Mouse (Mus musculus) neural tube, embryonic 15.5 days (tissue): ENCODE measurements around the gene Nkx2-3. TPM values are rescaled to one million over a fixed set of nuclear protein-coding genes. Genes with fewer than 3 reads are reported as not detected.

Source experiments
- ATAC-seq: fragments of 200-750 bp; cut with Nextera tagmentation; 2 replicates; pipeline ENCODE4 v1.8.0; 2017; ENCODE audit warnings: mild to moderate bottlenecking, moderate TSS enrichment, moderate library complexity; ENCODE audit not compliant: low FRiP score
- H3K27ac ChIP-seq: fragments of 300-500 bp; sonication (generic); replicated peaks from 2 replicates; pipeline ENCODE4 v1.5.1; 2015; ENCODE audit warnings: mild to moderate bottlenecking, inconsistent platforms
- H3K27me3 ChIP-seq: fragments of 300-500 bp; sonication (generic); replicated peaks from 2 replicates; pipeline ENCODE4 v1.6.1; 2015; ENCODE audit warnings: inconsistent platforms
- H3K36me3 ChIP-seq: fragments of 300-500 bp; sonication (generic); 2 replicates; pipeline ENCODE4 v1.6.1; 2015; ENCODE audit warnings: inconsistent platforms
- H3K4me1 ChIP-seq: fragments of 300-500 bp; sonication (generic); 2 replicates; pipeline ENCODE4 v1.6.1; 2015; ENCODE audit warnings: inconsistent platforms
- H3K4me2 ChIP-seq: fragments of 300-500 bp; sonication (generic); 2 replicates; pipeline ENCODE4 v1.6.1; 2015; ENCODE audit warnings: inconsistent platforms, mild to moderate bottlenecking, moderate library complexity
- H3K4me3 ChIP-seq: fragments of 300-500 bp; sonication (generic); replicated peaks from 2 replicates; pipeline ENCODE4 v1.5.1; 2015; ENCODE audit warnings: mild to moderate bottlenecking, inconsistent platforms
- H3K9ac ChIP-seq: fragments of 300-500 bp; sonication (generic); replicated peaks from 2 replicates; pipeline ENCODE4 v1.6.1; 2015; ENCODE audit warnings: mild to moderate bottlenecking, inconsistent platforms
- H3K9me3 ChIP-seq: fragments of 300-500 bp; sonication (generic); replicated peaks from 2 replicates; pipeline ENCODE4 v1.6.1; 2016; ENCODE audit warnings: inconsistent platforms
- WGBS: fragments of 180-500 bp; shearing (Covaris S2); methylation state at CpG from one replicate; pipeline ENCODE4 v1.1.7; 2015; ENCODE audit warnings: mixed read lengths; 5-methylcytosine and 5-hydroxymethylcytosine counted together
- polyA plus RNA-seq: library from polyadenylated mRNA; unstranded; fragments of >200 nt; fragmentation: Nextera tagmentation; extraction: Ambion mirVana; gene quantifications from 2 replicates; pipeline ENCODE4 v1.2.1, GENCODE M21; 2015

Nkx2-3 gene
- polyA plus RNA-seq, 1 experiment from 2014 or later = not detected

GRCm38 (mm10) chr19:43629088-43629487 lies 17.0 kb downstream of the Nkx2-3 start:
- no peak for ATAC-seq
- H3K27ac ChIP-seq = no peak overlapping the region
- no peak overlapping the region for H3K4me2 ChIP-seq
- no peak overlapping the region for H3K9ac ChIP-seq
- H3K4me1 ChIP-seq = 0 out of 2 replicates have a peak, but pooled peaks cover 7% of the 10 kb centered on the region
- no peak overlapping the region for H3K4me3 ChIP-seq
- peaks cover 8% of the 10 kb centered on the region for H3K27me3 ChIP-seq
- no peaks in the 10 kb centered on the region for H3K9me3 ChIP-seq
- 28% methylated on average over 4 of the region's 4 CpGs for WGBS
- no peaks in the 10 kb centered on the region for H3K36me3 ChIP-seq

- no peak overlapping the region for H3K27ac ChIP-seq
- no peaks in the 10 kb centered on the region for H3K9me3 ChIP-seq
- no peak overlapping the region for H3K4me2 ChIP-seq
- H3K9ac ChIP-seq = no peak overlapping the region
- WGBS = 32% methylated on average over 12 of the region's 12 CpGs
- no peak for ATAC-seq
- no peaks in the 10 kb centered on the region for H3K36me3 ChIP-seq
- H3K4me1 ChIP-seq = 0 out of 2 replicates have a peak, but pooled peaks cover 7% of the 10 kb centered on the region
- peaks cover 3% of the 10 kb centered on the region; the same call in 1 of the 2 replicates for H3K27me3 ChIP-seq
- H3K4me3 ChIP-seq = no peak overlapping the region
These were observed 18.5 kb downstream of the Nkx2-3 start for GRCm38 (mm10) chr19:43630466-43631251.

- H3K4me3 ChIP-seq = no peak overlapping the region
- H3K27me3 ChIP-seq = no peaks in the 10 kb centered on the region
- no peaks in the 10 kb centered on the region for H3K4me1 ChIP-seq
- H3K36me3 ChIP-seq = no peaks in the 10 kb centered on the region
- no peak for ATAC-seq
- H3K4me2 ChIP-seq = no peak overlapping the region
- H3K27ac ChIP-seq = no peak overlapping the region
- H3K9ac ChIP-seq = no peak overlapping the region
- H3K9me3 ChIP-seq = no peaks in the 10 kb centered on the region
- WGBS = 76% methylated on average over 11 of the region's 11 CpGs
These were observed 29.7 kb downstream of the Nkx2-3 start for GRCm38 (mm10) chr19:43641833-43642232.

- Histone ChIP-seq H3K4me3 (no peak overlapping the region), H3K27me3 (no peaks in the 10 kb centered on the region), H3K36me3 (no peaks in the 10 kb centered on the region), H3K4me1 (no peaks in the 10 kb centered on the region), H3K9ac (no peak overlapping the region), H3K27ac (no peak overlapping the region), H3K4me2 (no peak overlapping the region), H3K9me3 (no peaks in the 10 kb centered on the region)
- no peak for ATAC-seq
- 84% methylated on average over 9 of the region's 9 CpGs for WGBS
These were observed 30.7 kb downstream of the Nkx2-3 start for GRCm38 (mm10) chr19:43642843-43643242.

- Histone ChIP-seq H3K27me3 (no peaks in the 10 kb centered on the region), H3K36me3 (no peaks in the 10 kb centered on the region), H3K9ac (no peak overlapping the region), H3K9me3 (no peaks in the 10 kb centered on the region), H3K4me2 (no peak overlapping the region), H3K27ac (no peak overlapping the region), H3K4me1 (no peaks in the 10 kb centered on the region), H3K4me3 (no peak overlapping the region)
- no peak for ATAC-seq
- 91% methylated on average over 9 of the region's 9 CpGs for WGBS
These were observed 33.4 kb downstream of the Nkx2-3 start for GRCm38 (mm10) chr19:43645508-43645907.

GRCm38 (mm10) chr19:43646852-43647251 lies 34.7 kb downstream of the Nkx2-3 start:
- Histone ChIP-seq H3K4me1 (no peaks in the 10 kb centered on the region), H3K9ac (no peak overlapping the region)

GRCm38 (mm10) chr19:43647261-43647660 lies 35.1 kb downstream of the Nkx2-3 start:
- WGBS = 92% methylated on average over 9 of the region's 9 CpGs
- H3K27ac ChIP-seq = no peak overlapping the region
- no peaks in the 10 kb centered on the region for H3K4me1 ChIP-seq
- no peaks in the 10 kb centered on the region for H3K9me3 ChIP-seq
- ATAC-seq = no peak
- no peaks in the 10 kb centered on the region for H3K36me3 ChIP-seq
- H3K4me2 ChIP-seq = no peak overlapping the region
- no peak overlapping the region for H3K4me3 ChIP-seq
- no peak overlapping the region for H3K9ac ChIP-seq
- H3K27me3 ChIP-seq = no peaks in the 10 kb centered on the region

More at GRCm38 (mm10) chr19:43646852-43647251, 34.7 kb downstream of the Nkx2-3 start:
- no peak overlapping the region for H3K4me3 ChIP-seq
- H3K27ac ChIP-seq = no peak overlapping the region
- H3K36me3 ChIP-seq = no peaks in the 10 kb centered on the region
- H3K9me3 ChIP-seq = no peaks in the 10 kb centered on the region
- H3K27me3 ChIP-seq = no peaks in the 10 kb centered on the region
- WGBS = 65% methylated on average over 7 of the region's 7 CpGs
- no peak for ATAC-seq
- H3K4me2 ChIP-seq = no peak overlapping the region

GRCm38 (mm10) chr19:43648343-43648742 lies 36.2 kb downstream of the Nkx2-3 start:
- Histone ChIP-seq H3K9ac (no peak overlapping the region), H3K4me1 (no peaks in the 10 kb centered on the region), H3K4me3 (no peak overlapping the region), H3K27ac (no peak overlapping the region), H3K27me3 (no peaks in the 10 kb centered on the region), H3K9me3 (no peaks in the 10 kb centered on the region), H3K4me2 (no peak overlapping the region), H3K36me3 (no peaks in the 10 kb centered on the region)
- ATAC-seq = no peak
- WGBS = 86% methylated on average over 4 of the region's 4 CpGs

- Histone ChIP-seq H3K27ac (no peak overlapping the region), H3K36me3 (no peaks in the 10 kb centered on the region), H3K4me2 (no peak overlapping the region), H3K4me1 (no peaks in the 10 kb centered on the region), H3K9me3 (no peaks in the 10 kb centered on the region), H3K27me3 (no peaks in the 10 kb centered on the region; the same call in 1 of the 2 replicates), H3K9ac (no peak overlapping the region), H3K4me3 (no peak overlapping the region)
- WGBS = 63% methylated on average over 8 of the region's 8 CpGs
- ATAC-seq = no peak
These were observed 39.2 kb downstream of the Nkx2-3 start for GRCm38 (mm10) chr19:43651241-43651785.

GRCm38 (mm10) chr19:43655735-43656492 lies 43.8 kb downstream of the Nkx2-3 start:
- H3K27me3 ChIP-seq = no peaks in the 10 kb centered on the region; the same call in 1 of the 2 replicates
- H3K9ac ChIP-seq = no peak overlapping the region
- 40% methylated on average over 11 of the region's 11 CpGs for WGBS
- no peak overlapping the region for H3K4me2 ChIP-seq
- no peaks in the 10 kb centered on the region for H3K36me3 ChIP-seq
- H3K4me1 ChIP-seq = no peaks in the 10 kb centered on the region
- no peak overlapping the region for H3K27ac ChIP-seq
- H3K4me3 ChIP-seq = no peak overlapping the region
- no peaks in the 10 kb centered on the region for H3K9me3 ChIP-seq
- ATAC-seq = no peak; the same call in 1 of the 2 replicates

GRCm38 (mm10) chr19:43659632-43660031 lies 47.5 kb downstream of the Nkx2-3 start:
- Histone ChIP-seq H3K36me3 (peaks cover 18% of the 10 kb centered on the region), H3K9me3 (no peaks in the 10 kb centered on the region), H3K9ac (no peak overlapping the region), H3K4me3 (no peak overlapping the region), H3K4me1 (0 out of 2 replicates have a peak, but pooled peaks cover 8% of the 10 kb centered on the region), H3K27me3 (no peaks in the 10 kb centered on the region), H3K27ac (no peak overlapping the region), H3K4me2 (no peak overlapping the region)
- no peak for ATAC-seq
- 83% methylated on average over 6 of the region's 6 CpGs for WGBS
